Mouse (Mus musculus) lung, postnatal 36 days (tissue): ENCODE measurements around the gene Agrp.

Source experiments
- DNase-seq: peaks from one replicate; pipeline ENCODE4 v3.0.0; 2022; ENCODE audit warnings: mixed read lengths

The Agrp gene

DNA sequence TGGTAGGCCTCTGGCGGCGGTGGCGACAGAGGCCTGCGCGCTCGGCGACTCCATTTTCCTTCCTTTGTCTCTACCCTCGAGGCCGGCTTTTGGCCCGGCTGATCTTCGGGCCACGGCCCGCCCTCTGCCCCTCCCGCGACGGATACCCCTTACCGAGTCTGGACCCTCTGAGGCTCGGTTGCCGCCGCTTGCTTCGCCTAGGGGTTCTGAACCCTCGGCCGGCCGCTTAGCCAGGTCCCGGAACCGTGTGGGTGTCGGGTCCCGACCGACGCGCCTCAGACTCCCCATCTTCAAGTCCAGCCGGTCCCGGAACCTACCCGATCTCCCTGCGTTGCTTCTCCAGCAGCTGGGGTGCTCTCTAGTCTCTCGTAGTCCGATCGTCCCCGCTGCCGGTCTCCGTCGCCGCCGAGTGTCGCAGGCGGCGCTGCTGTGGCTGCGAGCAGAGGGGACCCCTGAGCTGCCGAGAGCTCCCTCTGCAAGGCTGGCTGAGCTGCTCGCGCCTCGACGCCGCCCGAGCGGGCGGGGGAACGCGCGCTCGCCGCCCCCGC, at the start of gene Agrp:
TSS of gene Agrp (minus strand) at position 431 of the 548 bp plus-strand sequence.
- DNase-seq, result peak; percentile 47

DNA sequence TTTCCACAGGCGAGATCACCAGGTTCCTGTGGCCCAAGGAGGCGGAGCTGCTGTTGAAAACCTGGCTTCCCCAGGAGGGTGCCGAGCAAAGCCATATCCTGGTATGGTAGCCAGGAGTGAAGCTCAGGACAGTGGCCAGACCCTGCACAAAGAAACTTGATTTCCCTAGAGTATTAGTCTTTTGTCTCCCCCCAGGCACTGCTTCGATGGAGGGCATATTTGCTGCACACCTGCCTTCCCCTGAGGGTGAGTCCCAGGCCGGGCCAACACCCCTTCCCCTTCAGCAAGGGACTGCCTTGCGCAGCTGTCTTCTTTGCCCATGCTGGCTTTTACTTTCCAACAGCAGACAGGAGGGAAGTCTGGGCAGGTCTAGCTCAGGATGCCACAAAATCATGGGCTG, 49.4 kb upstream of the Agrp start:
- no peak for DNase-seq

DNA sequence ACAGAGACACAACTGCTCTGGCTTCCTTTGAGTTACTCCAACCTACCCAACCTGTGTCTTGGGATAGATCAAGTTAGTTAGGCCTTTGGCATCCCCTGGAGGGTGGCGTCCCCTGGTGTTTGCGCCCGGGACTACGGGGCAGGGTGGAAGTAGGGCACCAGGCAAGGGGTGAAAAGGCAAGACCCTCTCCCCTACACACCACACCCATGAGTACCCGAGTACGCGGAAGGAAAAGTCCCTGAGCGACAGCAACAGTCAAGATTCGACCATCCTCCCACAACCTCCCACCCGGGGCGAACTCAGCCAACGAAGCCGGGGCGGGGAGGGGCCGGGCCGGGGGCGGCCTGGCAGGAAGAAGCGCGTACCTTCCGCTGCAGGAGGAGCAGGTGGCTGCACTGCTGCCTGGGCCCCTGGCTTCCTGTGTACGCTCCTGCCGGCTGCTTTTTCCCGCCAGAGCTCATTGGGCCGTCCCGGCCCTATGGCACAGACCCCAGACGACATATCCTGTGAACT, 48.7 kb upstream of the Agrp start, which contains the start of gene Carmil2:
TSS of gene Carmil2 (plus strand) at position 479 of the 513 bp plus-strand sequence.
- DNase-seq, result peak; percentile 81

DNA sequence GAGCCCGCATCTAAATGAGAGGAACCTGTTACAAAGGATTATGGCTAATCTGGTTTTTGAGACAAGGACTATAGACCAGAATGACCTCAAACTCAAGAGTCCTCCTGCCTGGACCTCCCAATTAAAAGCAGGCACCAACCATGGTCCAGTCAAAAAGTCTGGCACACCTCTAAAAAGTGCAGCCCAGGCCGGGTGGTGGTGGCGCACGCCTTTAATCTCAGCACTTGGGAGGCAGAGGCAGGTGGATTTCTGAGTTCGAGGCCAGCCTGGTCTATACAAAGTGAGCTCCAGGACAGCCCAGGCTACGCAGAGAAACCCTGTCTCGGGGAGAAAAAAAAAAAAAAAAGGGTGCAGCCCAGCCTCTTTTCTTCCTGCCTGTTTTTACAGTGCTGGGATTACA, 48.1 kb upstream of the Agrp start:
- DNase-seq, result no peak

DNA sequence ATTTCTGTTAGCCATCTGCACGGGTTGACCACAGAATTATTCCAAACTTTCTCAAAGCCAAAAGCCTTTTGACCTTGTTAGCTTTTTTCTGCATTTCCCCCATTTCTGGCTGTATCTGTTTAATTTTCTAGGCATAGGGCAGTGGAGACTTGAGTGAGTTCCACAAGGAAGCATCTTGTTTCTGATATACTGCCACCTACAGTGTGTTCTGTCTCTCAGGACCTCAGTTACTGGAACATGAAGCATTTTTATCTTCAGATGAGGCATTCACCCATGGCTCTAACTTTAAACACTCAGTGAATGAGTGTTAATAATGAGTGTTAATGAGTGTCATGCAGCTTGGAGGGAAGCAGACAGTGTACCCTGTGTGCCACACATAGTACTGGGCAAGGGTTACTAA, 40.7 kb upstream of the Agrp start:
- no peak for DNase-seq

DNA sequence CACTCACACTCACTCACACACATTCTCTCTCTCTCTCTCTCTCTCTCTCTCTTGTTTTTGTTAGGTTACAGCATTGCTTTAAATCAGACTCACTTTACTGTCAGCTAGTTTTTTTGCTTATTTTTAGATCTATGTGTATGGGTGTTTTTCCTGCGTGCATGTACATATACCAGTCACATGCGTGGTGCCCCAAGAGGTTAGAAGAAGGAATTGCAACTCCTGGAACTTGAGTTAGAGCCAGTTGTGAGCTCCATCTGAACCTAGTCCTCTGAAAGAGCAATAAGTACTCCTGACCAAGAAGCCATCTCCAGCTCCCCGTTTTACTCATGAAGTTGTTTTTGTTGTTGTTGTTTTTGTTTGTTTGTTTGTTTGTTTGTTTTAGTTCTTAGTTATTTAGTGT, 24.0 kb upstream of the Agrp start:
- peak; percentile 62 for DNase-seq

DNA sequence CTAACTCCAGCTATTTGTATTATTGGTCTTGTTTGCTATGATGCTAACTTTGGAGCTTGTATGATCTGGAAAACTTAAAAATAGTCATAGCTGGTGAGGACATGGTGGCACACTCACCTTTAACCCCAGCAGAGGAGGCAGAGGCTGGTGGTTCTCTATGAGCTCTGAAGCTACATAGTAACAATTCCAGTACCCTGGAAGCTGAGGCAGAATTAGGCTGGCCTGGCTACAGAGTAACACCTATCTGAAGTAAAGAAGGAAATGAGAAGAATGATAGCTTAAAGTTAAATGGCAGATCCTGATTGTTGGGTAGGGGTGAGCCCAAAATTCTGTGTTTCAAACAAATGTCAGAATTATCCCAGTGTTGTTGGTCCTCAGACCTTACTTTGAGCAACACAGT, 20.4 kb upstream of the Agrp start:
- no peak for DNase-seq

DNA sequence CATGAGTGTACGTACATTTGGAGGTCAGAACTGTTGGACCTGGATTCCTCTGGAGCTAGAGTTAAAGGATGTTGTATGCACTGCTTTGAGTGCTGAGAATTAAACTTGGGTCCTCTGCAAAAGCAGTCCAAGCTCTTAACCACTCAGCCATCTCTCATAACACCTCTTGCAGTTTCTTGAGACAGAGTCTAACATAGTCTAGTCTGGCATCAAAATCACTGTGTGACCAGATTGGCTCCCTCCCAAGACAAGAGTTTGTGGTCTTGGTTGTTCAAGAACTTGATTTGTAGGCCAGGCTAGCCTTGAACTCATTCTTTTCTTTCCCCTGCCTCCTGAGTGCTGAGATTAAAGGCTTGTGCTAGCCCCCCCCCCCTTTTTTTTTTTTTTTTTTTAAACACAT, 11.7 kb upstream of the Agrp start:
- DNase-seq, result no peak

DNA sequence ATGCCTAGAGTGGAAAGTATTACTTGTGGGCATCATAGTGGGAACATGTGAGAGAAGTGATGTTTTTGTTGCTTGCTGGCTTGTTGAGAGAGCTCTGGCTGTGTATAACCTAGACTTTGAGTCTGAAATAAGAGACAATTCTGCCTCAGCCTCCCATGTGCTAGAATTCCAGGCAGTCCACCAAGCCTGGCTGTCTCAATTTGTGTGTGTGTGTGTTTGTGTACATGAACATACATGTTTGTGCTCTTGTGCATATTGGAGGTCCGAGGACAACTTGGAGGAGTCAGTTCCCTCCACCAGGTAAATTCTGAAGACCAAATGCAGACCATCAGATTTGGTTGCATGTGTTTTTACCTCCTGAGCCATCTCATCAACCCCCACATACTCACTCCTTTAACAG, 8.0 kb upstream of the Agrp start:
- DNase-seq, result no peak

DNA sequence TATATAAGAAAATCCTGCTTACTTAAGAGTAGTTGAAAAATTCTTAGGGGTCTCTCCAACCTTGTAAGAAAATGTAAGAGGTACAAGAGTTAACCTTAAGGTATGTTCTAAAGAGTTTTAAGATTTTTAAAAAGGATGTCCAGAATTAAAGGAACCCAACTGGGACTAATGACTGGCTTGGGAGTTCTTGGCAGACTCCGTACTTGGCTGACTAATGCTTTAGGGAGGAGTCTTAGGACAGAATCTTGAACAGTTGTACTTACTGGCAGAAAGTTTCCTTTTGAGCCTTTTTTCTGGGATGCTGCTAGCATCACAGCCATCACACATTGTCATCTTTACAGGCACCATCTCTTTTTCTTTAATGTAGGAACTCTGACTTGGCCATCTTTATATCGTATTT, 3.3 kb upstream of the Agrp start:
- DNase-seq, result peak; percentile 21

DNA sequence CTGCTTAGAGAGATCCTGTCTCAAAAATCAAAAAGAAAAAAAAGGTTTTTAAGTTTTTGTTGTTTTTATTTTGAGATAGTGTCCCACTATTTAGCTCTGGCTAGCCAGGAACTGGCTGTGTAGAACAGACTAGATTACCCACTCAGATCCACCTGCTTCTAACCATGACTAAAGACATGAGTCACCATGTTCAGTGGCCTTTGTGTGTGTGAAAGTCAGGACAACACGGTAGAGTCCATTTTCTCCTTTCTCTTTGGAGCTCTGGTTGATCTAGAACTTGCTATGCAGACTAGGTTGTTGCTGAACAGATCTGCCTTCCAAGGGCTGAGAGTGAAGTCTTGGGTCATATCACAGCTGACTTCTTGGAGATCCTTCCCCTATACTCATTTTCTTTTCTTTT, 2.6 kb upstream of the Agrp start:
- DNase-seq, result no peak

DNA sequence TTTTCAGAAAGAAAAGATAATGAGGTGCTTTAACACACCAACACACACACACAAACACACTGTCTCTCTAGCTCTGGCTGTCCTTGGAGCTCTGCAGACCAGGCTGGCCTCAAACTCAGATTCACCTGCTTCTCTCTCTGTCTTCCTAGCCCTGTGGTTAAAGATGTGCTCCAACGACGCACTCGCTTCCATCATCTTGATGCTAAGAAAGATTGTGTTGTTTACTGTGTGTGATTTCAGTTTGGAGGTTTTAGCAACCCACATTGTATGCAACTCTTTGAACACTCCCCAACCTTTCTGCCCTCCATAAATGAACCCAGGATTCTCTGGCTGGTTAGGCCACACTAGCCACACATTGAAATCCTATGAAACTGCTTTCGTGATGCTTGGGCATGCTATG, 1.3 kb upstream of the Agrp start:
- no peak for DNase-seq

DNA sequence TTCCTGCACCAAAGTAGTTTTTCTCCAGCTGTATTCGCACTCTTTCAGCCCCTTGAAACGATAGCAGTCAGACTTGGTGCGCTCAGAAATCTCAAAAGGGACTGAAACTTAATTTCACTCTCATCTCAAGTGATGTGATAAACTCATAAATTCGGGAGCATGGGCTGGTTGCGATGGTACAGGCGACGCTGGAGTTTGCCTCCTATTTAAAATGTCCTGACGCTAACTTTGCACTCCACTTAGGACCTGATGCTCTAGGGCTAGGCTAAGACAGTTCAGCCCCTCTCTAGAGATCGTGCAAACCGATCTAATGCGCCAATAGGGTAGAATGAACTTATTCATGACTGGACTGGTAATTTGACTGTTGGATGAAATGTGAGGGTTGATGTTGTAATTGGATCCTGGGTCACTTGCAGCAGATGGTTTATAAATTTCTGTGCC, 428 bp upstream of the Agrp start:
- peak; percentile 23 for DNase-seq

DNA sequence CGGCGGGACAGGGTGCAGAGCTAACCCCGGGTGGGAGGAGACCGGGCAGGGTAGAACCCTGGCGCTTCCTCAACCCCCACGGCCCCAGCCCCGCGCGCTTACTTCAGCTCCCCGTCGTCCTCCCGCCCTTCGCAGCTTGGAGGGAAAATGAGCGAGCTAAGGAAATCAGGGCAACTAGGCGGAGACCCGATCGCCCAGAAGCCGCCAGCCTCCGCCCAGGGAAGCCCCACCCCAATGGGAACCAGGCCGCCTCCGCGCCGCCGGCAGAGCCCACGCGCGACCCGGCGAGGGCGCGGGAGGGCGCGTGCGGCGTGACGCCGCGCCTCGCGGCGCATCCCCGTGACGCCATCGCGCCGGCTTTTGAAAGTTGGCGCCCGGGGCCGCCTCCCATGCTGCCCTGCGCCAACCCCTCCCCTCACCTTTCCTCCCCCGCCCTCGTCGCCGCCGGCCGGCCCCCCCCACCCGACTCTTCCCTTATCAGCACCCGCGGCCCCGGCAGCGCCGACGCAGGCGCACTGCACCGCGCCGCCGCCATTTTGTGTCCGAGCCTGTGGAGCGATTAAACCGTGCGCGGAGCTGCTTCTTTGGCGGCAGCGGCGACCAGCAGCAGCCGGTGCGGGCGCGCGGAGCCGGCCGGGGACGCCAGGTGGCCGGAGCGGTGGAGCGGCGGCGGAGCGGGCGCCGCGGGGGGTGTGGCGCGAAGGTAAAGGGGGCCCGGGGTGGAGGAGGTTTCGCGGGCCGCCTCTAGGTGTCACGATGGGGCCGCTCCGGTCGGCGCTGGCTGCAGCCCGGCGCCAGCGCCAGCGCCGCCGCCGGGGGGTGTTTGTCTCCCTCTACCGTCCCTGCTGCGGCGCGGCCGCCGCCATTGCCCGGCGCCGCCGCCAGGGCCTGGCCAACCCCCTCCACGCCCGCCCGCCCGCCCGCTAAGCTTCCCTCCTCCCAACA, 903 bp downstream of the Agrp start, which contains the start of gene Ctcf:
TSS of gene Ctcf (plus strand) at position 551 of the 945 bp plus-strand sequence.
- peak; percentile 92 for DNase-seq

DNA sequence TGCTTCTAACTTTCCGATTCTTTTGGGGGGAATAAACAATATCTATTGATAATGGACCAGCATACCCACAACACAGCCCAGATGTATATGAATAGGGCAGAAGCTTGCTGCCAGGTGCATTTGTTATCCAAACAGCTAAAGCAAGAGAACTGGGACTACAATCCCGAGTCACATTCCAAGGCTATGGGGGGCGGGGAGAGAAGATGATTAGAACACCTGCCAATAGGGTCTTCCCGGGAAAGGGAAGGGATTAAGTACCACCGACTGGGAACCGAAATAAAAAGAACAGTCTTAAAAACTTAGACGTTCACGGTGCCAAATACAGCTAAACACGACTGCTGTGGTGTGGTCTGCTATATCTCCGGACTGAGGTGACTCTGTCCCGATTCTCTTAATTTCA, 1.7 kb downstream of the Agrp start:
- DNase-seq, result no peak

DNA sequence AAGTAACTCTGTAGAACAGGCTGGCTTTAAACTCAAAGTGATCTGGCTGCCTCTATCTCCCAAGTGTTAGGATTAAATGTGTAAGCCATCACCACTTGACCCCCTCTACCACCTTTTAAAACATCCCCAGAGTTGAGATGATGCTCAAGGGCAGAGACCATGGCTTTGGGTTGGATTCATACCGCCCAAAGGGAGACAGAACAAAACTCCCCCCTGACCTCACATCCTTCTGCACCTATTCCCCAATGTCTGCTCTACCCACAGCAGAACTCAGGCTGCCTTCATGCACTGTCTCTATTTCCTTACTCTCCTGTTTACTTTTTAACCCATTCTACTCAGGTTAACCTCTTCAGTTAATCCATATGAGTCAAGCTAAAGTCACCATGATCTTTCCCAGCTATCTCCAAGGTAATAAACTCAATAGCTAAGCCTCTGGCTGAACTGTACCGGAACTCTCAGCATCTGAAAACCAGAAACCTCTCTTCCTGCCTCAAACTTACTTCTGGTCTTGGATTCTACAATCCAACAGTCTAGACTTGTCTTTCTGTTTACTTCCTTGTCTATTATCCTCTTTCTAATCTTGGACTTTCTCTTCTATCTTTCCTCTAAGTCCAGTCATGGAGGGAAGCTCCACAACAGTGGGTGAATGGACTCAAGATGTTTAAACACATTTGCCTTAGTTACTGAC, 2.3 kb downstream of the Agrp start:
- DNase-seq, result no peak

DNA sequence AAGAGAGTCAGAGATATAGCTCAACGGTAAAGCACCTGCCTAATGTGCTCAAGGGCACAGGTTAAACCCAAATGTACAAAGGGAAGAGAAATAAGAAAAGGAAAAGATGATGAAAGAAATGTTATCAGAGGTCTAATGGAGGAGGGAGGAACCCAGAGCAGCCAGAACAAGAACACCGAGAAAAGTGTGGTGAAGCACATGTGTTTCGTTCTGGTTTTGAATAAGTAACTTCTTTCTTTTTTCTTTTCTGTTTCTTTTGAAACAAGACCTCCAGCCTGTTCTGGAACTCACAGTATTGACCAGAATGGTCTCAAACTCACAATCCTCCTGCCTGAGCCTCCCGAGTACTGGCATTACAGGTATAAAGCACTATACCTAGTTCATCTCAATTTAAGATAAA, 7.9 kb downstream of the Agrp start:
- no peak for DNase-seq

DNA sequence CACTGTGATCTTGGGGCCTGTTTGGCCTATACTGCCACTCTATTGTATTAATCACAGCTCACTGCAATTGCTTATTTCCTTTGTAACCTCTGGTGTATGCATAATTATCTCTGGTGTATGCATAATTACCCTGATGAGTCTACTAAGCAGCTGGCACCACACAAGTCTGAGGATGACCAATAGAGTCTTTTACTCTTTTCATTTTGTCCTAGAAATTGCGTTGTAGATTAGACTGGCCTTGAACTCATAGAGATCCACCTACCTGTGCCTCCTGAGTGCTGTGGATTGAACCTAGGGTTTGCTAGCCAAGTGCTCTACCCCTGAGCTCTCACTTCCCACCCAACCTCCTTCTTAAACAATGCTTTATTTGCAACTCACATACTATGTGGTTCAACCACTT, 11.1 kb downstream of the Agrp start:
- no peak for DNase-seq

DNA sequence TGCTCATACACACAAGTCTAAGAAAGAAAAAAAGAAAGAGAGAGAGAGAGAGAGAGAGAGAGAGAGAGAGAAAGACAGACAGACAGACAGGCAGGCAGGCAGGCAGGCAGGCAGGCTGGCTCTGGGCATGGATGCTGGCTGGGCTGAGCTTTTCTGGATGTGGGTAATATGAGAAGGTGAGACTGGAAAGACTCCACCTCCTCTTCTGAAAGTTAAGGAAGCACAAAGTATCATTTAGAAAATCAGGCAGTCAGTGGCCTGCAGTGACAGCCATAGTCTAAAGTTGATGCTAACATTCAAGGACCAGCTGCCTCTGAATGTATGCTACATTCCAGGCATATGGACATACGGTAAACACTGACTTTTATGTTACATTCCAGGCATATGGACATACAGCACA, 12.4 kb downstream of the Agrp start:
- no peak for DNase-seq

DNA sequence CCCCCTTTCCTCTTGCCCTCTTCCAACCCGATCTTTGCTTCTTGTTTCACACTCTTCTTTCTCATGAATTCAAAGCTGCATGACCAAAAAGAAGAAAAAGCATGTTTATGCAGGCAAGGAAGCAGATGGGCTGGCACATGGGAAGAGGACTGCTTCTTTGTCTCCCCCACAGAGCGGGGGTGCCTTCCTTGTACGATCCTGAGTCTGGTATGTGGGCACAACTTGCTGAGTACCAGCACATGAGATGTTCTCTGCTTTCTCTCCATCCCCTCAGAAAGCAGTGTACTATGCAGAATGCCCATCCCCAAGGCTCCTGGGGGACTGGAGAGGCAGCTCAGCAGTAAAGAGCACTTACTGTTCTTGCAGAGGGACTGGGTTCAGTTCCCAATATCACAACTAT, 12.8 kb downstream of the Agrp start:
- DNase-seq, result no peak

DNA sequence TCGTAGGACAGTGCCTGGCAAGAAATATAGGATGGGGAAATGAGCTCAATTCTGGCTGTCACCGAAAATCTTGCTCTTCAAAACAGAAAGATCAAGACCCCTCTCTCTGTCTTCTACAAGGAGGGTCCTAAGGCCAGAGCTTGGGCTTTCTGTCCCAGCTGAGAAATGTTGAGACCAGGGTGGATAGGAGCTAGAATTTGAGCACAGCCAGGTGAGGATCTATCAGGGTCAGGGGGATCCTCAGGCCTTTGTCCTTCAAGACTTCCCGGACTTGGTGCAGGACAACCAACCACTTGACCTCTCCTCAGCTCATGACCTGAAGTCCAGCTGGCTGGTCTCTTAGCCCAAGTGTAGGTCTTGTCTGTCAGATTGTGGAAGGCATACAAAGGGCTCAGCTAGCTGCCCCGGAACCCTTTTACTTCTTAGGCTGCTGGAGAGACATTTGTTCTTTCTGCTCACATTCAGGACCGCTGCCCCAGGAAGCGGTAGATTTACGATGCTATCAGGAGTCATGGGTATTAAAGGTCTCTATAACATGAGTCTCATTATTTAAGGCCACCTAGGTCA, 13.4 kb downstream of the Agrp start:
- DNase-seq, result no peak

DNA sequence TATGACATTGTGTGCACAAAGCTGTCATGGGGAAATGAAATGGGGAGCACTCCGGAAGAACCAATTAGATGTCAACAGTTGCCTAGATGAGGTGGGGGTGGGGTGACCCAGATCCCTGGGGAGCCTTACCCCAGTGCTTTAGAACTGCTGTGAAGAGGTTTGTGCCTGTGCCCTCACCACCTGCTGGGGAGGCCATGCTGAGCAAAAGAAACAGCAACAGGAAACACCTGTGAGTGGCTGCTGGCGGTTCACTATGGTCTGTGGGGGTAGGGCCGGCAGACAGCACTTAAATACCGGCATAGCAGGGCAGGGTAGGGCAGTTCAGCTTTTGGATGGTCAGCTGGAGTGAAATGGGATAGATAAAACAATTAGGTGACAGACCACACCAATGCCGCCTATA, 14.1 kb downstream of the Agrp start:
- peak; percentile 63 for DNase-seq

DNA sequence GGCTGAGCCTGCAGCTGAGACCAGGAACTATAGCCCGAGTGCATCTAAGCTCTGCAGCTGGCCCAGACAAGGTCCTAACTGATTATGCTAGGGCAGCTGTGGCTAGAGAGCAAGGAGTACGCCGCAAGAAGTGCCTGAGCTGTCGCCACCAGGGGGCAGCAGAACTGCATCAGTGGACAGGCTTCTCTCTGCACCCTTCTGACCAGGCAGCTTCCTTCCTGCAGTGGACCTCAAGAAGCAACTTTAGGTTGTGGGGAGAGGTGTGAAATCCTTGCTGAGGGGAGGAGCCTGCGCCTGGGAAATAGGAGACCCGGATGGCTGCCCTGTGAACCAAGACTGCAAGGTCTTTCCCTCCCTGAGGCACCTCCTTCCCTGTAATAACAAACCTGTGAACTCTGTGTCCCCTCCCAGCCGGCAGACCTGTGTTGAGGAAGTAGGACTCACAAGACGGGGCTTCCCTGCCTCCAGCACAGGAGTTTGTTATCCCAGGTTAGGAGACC, 14.7 kb downstream of the Agrp start:
- peak; percentile 98 for DNase-seq
